Mouse (Mus musculus): Measurements from ENCODE around the gene Ncapd2. TPM values are rescaled to one million over a fixed set of nuclear protein-coding genes. Genes with fewer than 3 reads are reported as not detected.
A peak's percentile ranks its signal among the peaks of the same experiment; 100 is the strongest.
"Not testable (repeated sequence)": the region's sequence is repeated elsewhere in the genome, so short reads cannot be mapped to it uniquely, and the experiment has no call there.

The Ncapd2 gene
- polyA plus RNA-seq, 1 experiment = 34.7 TPM

- peaks cover 24% of the 10 kb centered on the region for H3K79me2 ChIP-seq (ENCODE audit: control insufficient read depth, insufficient read depth)
- peak overlapping the region; percentile 93 for H3K4me2 ChIP-seq (ENCODE audit: low read depth)
- H3K36me3 ChIP-seq (ENCODE audit: control insufficient read depth, insufficient read depth) = peaks cover 6% of the 10 kb centered on the region
- peak overlapping the region; percentile 75 for H3ac ChIP-seq (ENCODE audit: control insufficient read depth, insufficient read length)
- H3K4me3 ChIP-seq = peak overlapping the region; percentile 98
- TF ChIP-seq POLR2AphosphoS2 (IDR thresholded peaks at IDR 0.05; ENCODE audit: insufficient read length, low read depth) = peak; percentile 83
- TF ChIP-seq REST (IDR thresholded peaks at IDR 0.05; ENCODE audit: insufficient read depth, insufficient read length) = no peak
- no peak for TF ChIP-seq SRF (IDR thresholded peaks at IDR 0.05; ENCODE audit: control insufficient read depth, insufficient read length, low read depth)
- TF ChIP-seq MYOG (IDR thresholded peaks at IDR 0.05; ENCODE audit: control insufficient read depth in 1 of 3, insufficient read depth in 1 of 3, insufficient read length in 2 of 3, low read depth in 2 of 3) = no peak
- TF ChIP-seq E2F4 (IDR thresholded peaks at IDR 0.05; ENCODE audit: insufficient read depth) = peak; percentile 22
- peak in 1 of 3 experiments; percentile 0 for TF ChIP-seq MYOD1 (IDR thresholded peaks at IDR 0.05; ENCODE audit: control insufficient read depth in 1 of 3, insufficient read length in 2 of 3, low read depth in 2 of 3)
- peak; percentile 69 for TF ChIP-seq POLR2A (IDR thresholded peaks at IDR 0.05; ENCODE audit: insufficient read length, low read depth)
- no peaks in the 10 kb centered on the region for H3K27me3 ChIP-seq (ENCODE audit: control insufficient read depth, insufficient read depth, insufficient read length)
Measured at GRCm38 (mm10) chr6:125165328-125165891, 26.1 kb downstream of the Ncapd2 start.

GRCm38 (mm10) chr6:125164672-125165327 is 26.7 kb downstream of the Ncapd2 start:
- Histone ChIP-seq H3K4me3 (peak overlapping the region; percentile 98), H3ac (ENCODE audit: control insufficient read depth, insufficient read length) (peak overlapping the region; percentile 75), H3K4me2 (ENCODE audit: low read depth) (peak overlapping the region; percentile 79), H3K79me2 (ENCODE audit: control insufficient read depth, insufficient read depth) (peaks cover 24% of the 10 kb centered on the region), H3K27me3 (ENCODE audit: control insufficient read depth, insufficient read depth, insufficient read length) (no peaks in the 10 kb centered on the region), H3K36me3 (ENCODE audit: control insufficient read depth, insufficient read depth) (peaks cover 12% of the 10 kb centered on the region)
- TF ChIP-seq POLR2A (IDR thresholded peaks at IDR 0.05; ENCODE audit: insufficient read length, low read depth) (no peak), USF1 (IDR thresholded peaks at IDR 0.05; ENCODE audit: low read depth) (peak; percentile 81), POLR2AphosphoS2 (IDR thresholded peaks at IDR 0.05; ENCODE audit: insufficient read length, low read depth) (peak; percentile 61), SRF (IDR thresholded peaks at IDR 0.05; ENCODE audit: control insufficient read depth, insufficient read length, low read depth) (no peak), E2F4 (IDR thresholded peaks at IDR 0.05; ENCODE audit: insufficient read depth) (peak; percentile 47)

GRCm38 (mm10) chr6:125163801-125164657 is 27.5 kb downstream of the Ncapd2 start:
- H3K4me2 ChIP-seq (ENCODE audit: low read depth) = peak overlapping the region; percentile 79
- H3K79me2 ChIP-seq (ENCODE audit: control insufficient read depth, insufficient read depth) = peaks cover 24% of the 10 kb centered on the region
- H3K27me3 ChIP-seq (ENCODE audit: control insufficient read depth, insufficient read depth, insufficient read length) = no peaks in the 10 kb centered on the region
- H3ac ChIP-seq (ENCODE audit: control insufficient read depth, insufficient read length) = peak overlapping the region; percentile 75
- no peak for TF ChIP-seq MAX (IDR thresholded peaks at IDR 0.05; ENCODE audit: low read depth)
- no peak for TF ChIP-seq CEBPB (IDR thresholded peaks at IDR 0.05; ENCODE audit: insufficient read depth, poor library complexity, severe bottlenecking)
- peak in 2 of 3 experiments; percentile 59 for TF ChIP-seq MYOD1 (IDR thresholded peaks at IDR 0.05; ENCODE audit: control insufficient read depth in 1 of 3, insufficient read length in 2 of 3, low read depth in 2 of 3)
- TF ChIP-seq TCF12 (IDR thresholded peaks at IDR 0.05; ENCODE audit: insufficient read depth, poor library complexity, severe bottlenecking) = peak; percentile 15
- TF ChIP-seq POLR2A (IDR thresholded peaks at IDR 0.05; ENCODE audit: insufficient read length, low read depth) = peak; percentile 53
- TF ChIP-seq MYOG (IDR thresholded peaks at IDR 0.05; ENCODE audit: control insufficient read depth in 1 of 3, insufficient read depth in 1 of 3, insufficient read length in 2 of 3, low read depth in 2 of 3) = peak in 1 of 3 experiments; percentile 60
- TF ChIP-seq POLR2AphosphoS2 (IDR thresholded peaks at IDR 0.05; ENCODE audit: insufficient read length, low read depth) = peak; percentile 75
- H3K4me3 ChIP-seq = peak overlapping the region; percentile 98
- H3K36me3 ChIP-seq (ENCODE audit: control insufficient read depth, insufficient read depth) = peaks cover 18% of the 10 kb centered on the region

GRCm38 (mm10) chr6:125162615-125163305 is 28.7 kb downstream of the Ncapd2 start:
- not testable (repeated sequence) for H3ac ChIP-seq (ENCODE audit: control insufficient read depth, insufficient read length); H3K27me3 ChIP-seq (ENCODE audit: control insufficient read depth, insufficient read depth, insufficient read length)
- peak overlapping the region; percentile 79 for H3K4me2 ChIP-seq (ENCODE audit: low read depth)
- peaks cover 24% of the 10 kb centered on the region for H3K79me2 ChIP-seq (ENCODE audit: control insufficient read depth, insufficient read depth)
- peaks cover 24% of the 10 kb centered on the region for H3K36me3 ChIP-seq (ENCODE audit: control insufficient read depth, insufficient read depth)
- peak overlapping the region; percentile 98 for H3K4me3 ChIP-seq
- peak; percentile 67 for TF ChIP-seq POLR2AphosphoS2 (IDR thresholded peaks at IDR 0.05; ENCODE audit: insufficient read length, low read depth)

- H3K27me3 ChIP-seq (ENCODE audit: control insufficient read depth, insufficient read depth, insufficient read length); H3ac ChIP-seq (ENCODE audit: control insufficient read depth, insufficient read length): not testable (repeated sequence)
- Histone ChIP-seq H3K79me2 (ENCODE audit: control insufficient read depth, insufficient read depth) (peaks cover 24% of the 10 kb centered on the region), H3K4me3 (peak overlapping the region; percentile 98), H3K36me3 (ENCODE audit: control insufficient read depth, insufficient read depth) (peaks cover 24% of the 10 kb centered on the region), H3K4me2 (ENCODE audit: low read depth) (peak overlapping the region; percentile 79)
Measured at GRCm38 (mm10) chr6:125161971-125162370, 29.5 kb downstream of the Ncapd2 start.
